Mouse (Mus musculus) layer of hippocampus, adult 2 months (tissue): ENCODE data around the gene Sdr39u1. TPM values are rescaled to one million over a fixed set of nuclear protein-coding genes. Genes with fewer than 3 reads are reported as not detected.

Source experiments
- DNase-seq, 2 experiments: peaks; one replicate each; pipeline ENCODE4 v3.0.0; 2022; ENCODE audit warnings: low spot score in 2 of 2
- H3K27ac ChIP-seq: fragments of 200-600 bp; 2 replicates; pipeline ENCODE4 v1.8.1; 2022
- H3K4me3 ChIP-seq: fragments of 200-600 bp; 2 replicates; pipeline ENCODE4 v1.8.1; 2022; ENCODE audit warnings: mild to moderate bottlenecking
- CTCF ChIP-seq: fragments of 200-600 bp; conservative IDR thresholded peaks from 2 replicates; pipeline ENCODE4 v1.8.1; 2022; ENCODE audit warnings: antibody characterized with exemption, mild to moderate bottlenecking, moderate library complexity
- total RNA-seq, 2 experiments: library from RNA; stranded (reverse); gene quantifications; 2 replicates each; pipeline ENCODE4 v1.2.3; 2021

Gene Sdr39u1
- total RNA-seq, 2 experiments from 2014 or later: 63.5 to 78.7 TPM

DNA sequence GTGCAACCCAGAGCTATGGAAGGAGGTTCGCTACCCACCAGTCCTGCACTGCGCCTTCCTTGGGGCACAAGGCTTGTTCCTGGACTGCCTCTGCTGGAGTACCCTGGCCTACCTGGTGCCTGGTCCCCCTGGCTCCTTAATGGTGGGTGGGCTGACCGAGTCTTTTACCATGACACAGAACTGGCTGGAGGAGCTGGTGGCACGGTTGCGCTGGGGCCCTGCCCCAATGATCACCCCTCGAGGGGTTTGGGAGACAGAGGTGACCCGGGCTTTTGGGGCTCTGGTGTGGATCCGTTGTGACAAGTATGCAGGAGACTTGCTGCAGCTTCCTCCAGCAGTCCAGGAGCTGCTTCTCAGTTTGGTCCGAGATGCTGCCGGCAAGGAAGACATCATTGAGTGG is 37.1 kb downstream of the Sdr39u1 start:
- no peak for DNase-seq
- no peak overlapping the region for H3K4me3 ChIP-seq
- TF ChIP-seq CTCF: no peak
- no peak overlapping the region for H3K27ac ChIP-seq

DNA sequence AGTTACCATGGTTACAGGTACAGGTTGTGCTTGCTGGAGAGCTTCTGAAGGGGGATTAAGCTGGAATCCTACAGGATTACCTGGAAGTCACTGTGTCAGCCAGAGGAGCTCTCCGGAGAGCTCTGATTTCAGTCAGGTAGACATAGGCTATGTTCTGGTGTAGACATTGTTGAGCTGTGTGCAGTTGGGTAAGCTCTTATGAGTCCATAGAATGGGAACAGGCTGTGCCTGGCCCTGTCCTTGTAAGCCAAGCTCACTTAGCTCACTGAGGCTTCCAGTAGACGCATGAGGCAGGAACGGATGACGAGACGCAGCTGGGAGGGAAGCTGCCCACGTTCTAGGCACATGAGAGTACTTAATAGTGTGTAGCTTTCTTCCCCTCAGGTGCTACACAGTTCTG is 37.9 kb downstream of the Sdr39u1 start:
- H3K4me3 ChIP-seq: no peak overlapping the region
- no peak overlapping the region for H3K27ac ChIP-seq
- TF ChIP-seq CTCF: no peak
- DNase-seq: no peak

DNA sequence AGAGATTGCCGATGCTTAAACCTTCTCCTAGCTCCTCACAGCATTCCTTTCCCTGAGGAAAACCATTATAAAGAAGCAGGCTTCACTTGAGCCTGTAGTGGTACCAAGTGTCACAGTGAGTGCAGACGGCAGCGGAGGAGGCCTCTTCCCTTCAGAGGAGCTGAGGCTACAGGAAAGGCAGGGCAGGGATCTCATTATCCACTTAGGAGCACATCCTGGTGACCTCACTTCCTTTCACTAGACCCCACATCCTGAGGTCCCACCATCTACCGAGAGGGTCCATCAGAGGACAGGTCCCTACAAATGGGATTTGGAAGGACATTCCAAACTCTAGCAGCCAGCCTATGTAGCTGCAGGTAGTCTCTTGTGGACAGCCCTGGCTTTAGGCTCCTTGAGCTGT is 42.5 kb downstream of the Sdr39u1 start:
- H3K27ac ChIP-seq: no peak overlapping the region
- DNase-seq: no peak
- TF ChIP-seq CTCF: no peak
- no peak overlapping the region for H3K4me3 ChIP-seq

DNA sequence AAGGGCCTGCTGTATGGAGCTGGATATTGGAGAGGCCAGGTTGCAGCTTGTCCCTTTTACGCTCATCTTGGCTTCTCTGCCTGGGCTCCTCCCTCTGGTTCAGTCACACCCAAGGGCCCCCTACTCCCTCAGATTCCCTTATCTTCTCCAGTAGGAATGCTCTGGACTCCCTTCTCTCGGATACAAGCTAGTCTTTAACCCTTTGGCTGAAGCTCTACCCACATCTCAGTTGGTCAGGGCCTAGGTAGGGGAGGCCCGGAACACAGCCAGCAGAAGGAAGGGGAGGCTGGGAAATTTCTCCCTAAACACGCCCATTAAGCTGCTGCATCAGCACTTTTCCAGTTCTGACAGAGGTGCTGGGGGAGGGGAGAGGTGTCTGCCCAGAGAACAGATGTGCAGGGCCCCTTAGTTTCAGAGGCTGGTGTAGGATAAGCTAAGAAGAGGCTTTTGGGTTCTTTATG is 45.0 kb downstream of the Sdr39u1 start:
- Histone ChIP-seq H3K27ac (peak overlapping the region; percentile 68; the same call in 1 of the 2 replicates), H3K4me3 (peak overlapping the region; percentile 66)
- DNase-seq: no peak
- no peak for TF ChIP-seq CTCF

DNA sequence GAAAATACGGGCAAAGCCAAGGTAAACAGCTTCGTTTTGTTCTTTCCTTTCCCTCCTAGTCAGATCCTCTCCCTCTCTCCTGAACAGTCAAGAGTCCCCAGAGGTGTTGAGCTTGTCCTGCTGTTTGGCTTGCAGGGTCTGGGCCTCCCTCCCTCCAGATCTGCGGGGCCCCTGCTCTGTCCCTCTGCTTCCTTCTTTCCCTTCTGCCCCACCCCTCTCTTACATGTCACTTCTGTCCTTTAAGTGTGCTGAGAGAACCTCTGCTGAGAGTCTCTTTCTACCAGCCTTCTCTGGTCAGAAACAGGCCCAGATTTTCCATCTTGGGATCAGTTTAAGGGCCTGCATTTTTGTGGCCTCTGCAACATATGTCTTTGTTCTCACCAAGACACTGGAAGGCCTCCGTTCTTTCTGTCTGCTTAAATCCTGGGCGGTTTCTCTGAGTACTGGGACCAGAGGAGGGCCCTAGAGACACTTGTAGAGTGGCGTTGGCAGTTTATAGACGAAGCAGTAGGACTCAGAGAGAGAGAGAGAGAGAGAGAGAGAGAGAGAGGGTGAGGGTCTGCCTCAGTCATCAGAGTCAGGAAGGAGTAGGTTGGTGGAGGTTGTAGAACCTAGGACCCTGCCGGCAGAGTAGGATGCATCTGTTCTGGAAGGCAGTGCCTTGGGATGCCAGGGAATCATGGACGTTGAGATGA is 45.5 kb downstream of the Sdr39u1 start:
- Histone ChIP-seq H3K27ac (peak overlapping the region; percentile 68), H3K4me3 (peak overlapping the region; percentile 66)
- TF ChIP-seq CTCF: no peak
- no peak for DNase-seq

DNA sequence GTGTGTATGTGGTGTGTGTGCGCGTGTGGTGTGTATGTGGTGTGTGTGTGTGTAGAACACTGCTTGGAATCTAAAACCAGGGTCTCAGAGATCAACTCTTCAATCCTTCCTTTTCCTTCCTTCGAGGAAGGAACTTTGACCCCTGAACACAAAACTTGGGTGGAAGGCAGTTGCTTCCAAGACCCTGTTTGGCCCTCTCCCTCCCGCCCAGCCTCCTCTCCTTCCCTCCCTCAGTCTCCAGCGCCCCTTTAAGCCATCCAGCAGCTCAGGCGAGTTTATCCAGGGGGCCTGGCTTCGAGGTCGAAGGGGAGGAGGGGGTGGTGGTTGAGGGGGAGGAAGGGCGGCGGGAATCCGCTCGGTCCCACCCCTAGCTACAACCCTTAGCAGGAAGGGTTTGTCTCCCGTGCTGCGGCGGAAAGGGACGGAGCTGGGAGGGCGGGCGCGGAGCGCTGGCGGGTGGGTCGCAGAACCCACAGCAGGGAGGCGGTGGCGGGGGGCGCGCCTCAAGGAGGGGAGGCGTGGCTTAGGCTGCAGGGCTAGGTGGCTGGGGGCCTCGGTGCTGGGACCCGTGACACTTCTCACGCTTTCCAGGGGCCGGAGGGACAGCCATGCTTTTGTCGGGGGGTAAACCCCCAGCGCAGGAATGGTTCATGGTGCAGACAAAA is 46.3 kb downstream of the Sdr39u1 start, which contains the start of gene Nynrin:
Nynrin (plus strand) TSS at position 390 of the 665 bp plus-strand sequence.
- H3K27ac ChIP-seq: peak within 1 kb of the TSS; percentile 68
- no peak for TF ChIP-seq CTCF
- H3K4me3 ChIP-seq: peak within 1 kb of the TSS; percentile 66
- DNase-seq: no peak

DNA sequence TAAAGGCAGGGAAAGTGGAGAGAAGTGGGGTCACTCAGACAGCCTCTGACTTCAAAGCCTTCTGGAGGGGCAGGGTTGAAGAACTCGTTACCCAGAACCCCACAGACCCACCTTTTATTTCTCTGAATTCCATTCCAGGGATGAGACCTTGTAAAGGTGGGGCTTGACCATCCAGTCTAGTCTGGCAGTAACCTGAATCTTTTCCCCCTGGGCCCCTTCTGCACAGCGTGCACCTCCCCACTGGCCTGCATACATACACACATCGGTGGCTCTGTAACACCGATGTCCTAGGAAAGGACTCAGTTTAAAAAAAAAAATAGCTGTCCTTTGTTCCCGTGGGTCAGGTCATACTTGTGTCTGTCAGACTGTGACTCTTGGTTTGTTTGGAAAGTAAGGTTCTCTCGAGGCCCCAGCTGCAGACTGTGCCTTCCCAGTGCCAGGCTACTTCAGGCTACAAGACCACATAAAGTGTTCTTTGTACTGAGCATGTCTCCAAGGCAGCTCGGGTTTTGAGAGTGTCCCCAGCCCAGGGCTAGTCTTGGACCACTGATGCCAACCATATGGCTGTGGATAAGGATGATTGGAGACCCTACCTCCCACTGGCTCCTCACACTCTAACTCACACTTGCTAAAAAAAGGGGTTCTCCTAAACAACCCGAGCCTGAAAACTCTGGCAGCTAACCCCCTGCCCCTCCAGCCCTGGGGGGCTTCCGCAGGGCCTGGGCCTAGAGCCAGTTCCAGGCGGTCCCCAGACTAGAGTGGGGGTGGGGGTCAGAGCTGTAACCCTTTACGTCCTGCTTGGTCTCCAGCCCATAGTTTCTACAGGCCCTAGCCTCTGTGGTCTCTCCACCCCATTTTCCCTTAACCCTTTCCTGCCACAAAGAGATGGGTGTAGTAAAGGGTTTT is 47.2 kb downstream of the Sdr39u1 start:
- peak overlapping the region; percentile 49; the same call in 1 of the 2 replicates for H3K27ac ChIP-seq
- no peak for DNase-seq
- TF ChIP-seq CTCF: no peak
- no peak overlapping the region for H3K4me3 ChIP-seq

DNA sequence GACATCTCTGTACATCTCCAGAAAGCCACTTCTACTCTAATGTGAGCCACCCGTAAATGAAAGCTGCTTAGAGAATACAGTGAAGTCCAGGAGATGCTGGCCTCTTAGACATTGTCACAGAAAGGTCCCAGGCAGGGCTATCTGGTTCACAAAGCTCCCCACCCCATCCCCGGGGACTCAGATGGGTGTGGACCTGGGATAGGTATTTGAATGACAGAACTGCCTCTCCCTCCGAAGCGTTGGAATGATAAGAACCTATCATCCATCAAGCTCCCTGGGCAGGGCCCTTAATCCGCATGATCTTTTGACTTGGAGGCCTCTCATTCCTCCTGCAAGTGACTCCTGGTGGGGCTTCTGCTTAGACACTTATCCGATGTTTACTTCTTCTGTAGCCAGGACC is 49.2 kb downstream of the Sdr39u1 start:
- Histone ChIP-seq H3K4me3 (no peak overlapping the region), H3K27ac (no peak overlapping the region)
- no peak for DNase-seq
- no peak for TF ChIP-seq CTCF

Other genes starting within 250 kb of the Sdr39u1 start
- gene Mdp1, start 239.8 kb downstream of the Sdr39u1 start, total RNA-seq: 10 to 100 TPM; 51.2 to 55.4 TPM
- 10 to 100 TPM; 26.0 to 26.1 TPM for gene Gmpr2, start 228.4 kb downstream of the Sdr39u1 start, total RNA-seq
- 100 to 1,000 TPM; 301 to 309 TPM for gene Nedd8, start 228.2 kb downstream of the Sdr39u1 start, total RNA-seq
- gene Tinf2, start 218.5 kb downstream of the Sdr39u1 start, total RNA-seq: 10 to 100 TPM; 15.2 to 16.2 TPM
- gene Tgm1, start 186.4 kb downstream of the Sdr39u1 start, total RNA-seq: not detected
- 10 to 100 TPM; 44.9 to 49.5 TPM for gene Rabggta, start 178.0 kb downstream of the Sdr39u1 start, total RNA-seq
- 10 to 100 TPM; 82.4 to 91.1 TPM for gene Dhrs1, start 154.6 kb downstream of the Sdr39u1 start, total RNA-seq
- gene Nop9, start 154.6 kb downstream of the Sdr39u1 start, total RNA-seq: 10 to 100 TPM; 11.8 to 13.1 TPM
- gene Cideb, start 141.8 kb downstream of the Sdr39u1 start, total RNA-seq: 1 to 10 TPM; 1.4 to 1.6 TPM
- gene Ltb4r2, start 138.9 kb downstream of the Sdr39u1 start, total RNA-seq: under 1 TPM in 1 of 2 experiments, not detected in 1; 0.22 TPM
- gene Ltb4r1, start 134.3 kb downstream of the Sdr39u1 start, total RNA-seq: not detected
- gene Adcy4, start 116.2 kb downstream of the Sdr39u1 start, total RNA-seq: 1 to 10 TPM; 4.4 to 5.6 TPM
- 1 to 10 TPM; 1.2 to 2.9 TPM for gene Ripk3, start 111.4 kb downstream of the Sdr39u1 start, total RNA-seq
- gene Nfatc4, start 77.1 kb downstream of the Sdr39u1 start, total RNA-seq: 1 to 10 TPM; 2.6 TPM
- gene Nynrin, start 46.3 kb downstream of the Sdr39u1 start, total RNA-seq: 1 to 10 TPM; 7.9 to 8.9 TPM
- gene Cbln3, start 15.9 kb downstream of the Sdr39u1 start, total RNA-seq: under 1 TPM; 0.32 to 0.54 TPM
- 10 to 100 TPM; 13.2 to 14.7 TPM for gene Khnyn, start 15.3 kb downstream of the Sdr39u1 start, total RNA-seq
- under 1 TPM in 1 of 2 experiments, not detected in 1; 0.69 TPM for gene Cma1, start 44.4 kb upstream of the Sdr39u1 start, total RNA-seq
- not detected for gene Cma2, start 50.7 kb upstream of the Sdr39u1 start, total RNA-seq
- gene Mcpt1, start 117.7 kb upstream of the Sdr39u1 start, total RNA-seq: not detected
- gene Mcpt9, start 130.2 kb upstream of the Sdr39u1 start, total RNA-seq: not detected
- gene Mcpt2, start 141.7 kb upstream of the Sdr39u1 start, total RNA-seq: not detected
- under 1 TPM; 0.54 to 1.00 TPM for gene Mcpt4, start 162.0 kb upstream of the Sdr39u1 start, total RNA-seq
- gene Mcpt8, start 185.0 kb upstream of the Sdr39u1 start, total RNA-seq: not detected
- gene Ctsg, start 202.3 kb upstream of the Sdr39u1 start, total RNA-seq: not detected
- not detected for gene Gzme, start 220.3 kb upstream of the Sdr39u1 start, total RNA-seq
- not detected for gene Gzmd, start 232.3 kb upstream of the Sdr39u1 start, total RNA-seq